Mouse (Mus musculus) C2C12 (cell line): ENCODE data around the gene Hes2.

Source experiments
- CTCF ChIP-seq: IDR thresholded peaks from one replicate; pipeline ENCODE4 v1.5.1; 2011; ENCODE audit not compliant: control insufficient read depth, insufficient read depth, insufficient read length
- FOSL1 ChIP-seq: IDR thresholded peaks from one replicate; pipeline ENCODE4 v1.8.0; 2011; ENCODE audit warnings: mild to moderate bottlenecking, low read length; ENCODE audit not compliant: poor library complexity, insufficient read depth, severe bottlenecking
- MAX ChIP-seq: IDR thresholded peaks from one replicate; pipeline ENCODE4 v1.6.1; 2011; ENCODE audit warnings: mild to moderate bottlenecking, control low read depth
- USF1 ChIP-seq: IDR thresholded peaks from one replicate; pipeline ENCODE4 v1.6.1; 2011; ENCODE audit warnings: low read depth, mild to moderate bottlenecking, control low read depth, moderate library complexity

GRCm38 (mm10) chr4:152185137-152185509 is 26.5 kb downstream of the Hes2 start:
- no peak for TF ChIP-seq CTCF
- no peak for TF ChIP-seq USF1
- TF ChIP-seq MAX, result no peak
- no peak for TF ChIP-seq FOSL1
